Mouse (Mus musculus) spleen, adult 2 months (tissue): ENCODE results near the gene Rasgef1b.

Experiments
- CTCF ChIP-seq: fragments of 200-500 bp; IDR thresholded peaks from 2 replicates; pipeline ENCODE4 v1.5.1; 2011; ENCODE audit warnings: mild to moderate bottlenecking, inconsistent platforms; ENCODE audit not compliant: insufficient read depth, insufficient read length, insufficient replicate concordance; ENCODE audit errors: extremely low read depth
- POLR2A ChIP-seq: fragments of 200-500 bp; IDR thresholded peaks from 2 replicates; pipeline ENCODE4 v1.6.1; 2011; ENCODE audit warnings: low read depth, low read length, inconsistent platforms

DNA sequence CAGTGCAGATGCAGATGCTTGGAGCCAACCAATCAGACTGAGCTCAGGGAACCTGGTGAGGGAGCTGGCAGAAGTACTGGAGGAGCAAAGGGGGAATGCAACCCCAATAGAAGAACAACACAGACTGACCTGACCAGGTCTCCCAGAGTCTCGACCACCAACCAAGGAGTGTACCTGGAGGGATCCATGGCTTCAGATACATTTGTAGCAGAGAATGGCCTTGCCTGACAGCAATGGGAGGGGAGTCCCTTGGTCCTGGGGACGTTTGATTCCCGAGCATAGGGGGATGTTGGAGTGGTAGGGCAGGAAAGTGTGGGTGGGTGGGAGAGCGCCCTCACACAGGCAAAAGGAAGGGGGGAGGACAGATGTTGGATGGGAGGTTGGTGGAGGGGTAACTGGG, 141.3 kb downstream of the Rasgef1b start:
- TF ChIP-seq CTCF (no peak), POLR2A (no peak)
